Mouse (Mus musculus) hindbrain, embryonic 11.5 days (tissue): ENCODE data around the gene Mettl26. TPM values are rescaled to one million over a fixed set of nuclear protein-coding genes. Genes with fewer than 3 reads are reported as not detected.

Experiments
- ATAC-seq: fragments of 200-750 bp; cut with Nextera tagmentation; 2 replicates; pipeline ENCODE4 v1.8.0; 2017; ENCODE audit warnings: mild to moderate bottlenecking, moderate TSS enrichment, moderate library complexity; ENCODE audit not compliant: low FRiP score
- DNase-seq: peaks from one replicate; pipeline ENCODE4 v3.0.0-alpha.2; 2015; ENCODE audit warnings: low spot score
- H3K27ac ChIP-seq: fragments of 300-500 bp; sonication (generic); 2 replicates; pipeline ENCODE4 v1.5.1; 2014; ENCODE audit warnings: mild to moderate bottlenecking, low read depth, low read length
- H3K27me3 ChIP-seq: fragments of 300-500 bp; sonication (generic); 2 replicates; pipeline ENCODE4 v1.6.1; 2014; ENCODE audit warnings: mild to moderate bottlenecking, low read length, moderate library complexity, mixed read lengths; ENCODE audit not compliant: control insufficient read depth, insufficient read depth
- H3K36me3 ChIP-seq: fragments of 300-500 bp; sonication (generic); 2 replicates; pipeline ENCODE4 v1.6.1; 2014; ENCODE audit warnings: mild to moderate bottlenecking, low read length, moderate library complexity, mixed read lengths; ENCODE audit not compliant: control insufficient read depth, insufficient read depth
- H3K4me1 ChIP-seq: fragments of 300-500 bp; sonication (generic); replicated peaks from 2 replicates; pipeline ENCODE4 v1.6.1; 2014; ENCODE audit warnings: low read length, mixed read lengths; ENCODE audit not compliant: control insufficient read depth, insufficient read depth
- H3K4me2 ChIP-seq: fragments of 300-500 bp; sonication (generic); replicated peaks from 2 replicates; pipeline ENCODE4 v1.6.1; 2014; ENCODE audit warnings: mild to moderate bottlenecking, low read depth, low read length
- H3K4me3 ChIP-seq: fragments of 300-500 bp; sonication (generic); 2 replicates; pipeline ENCODE4 v1.5.1; 2014; ENCODE audit warnings: low read depth, low read length
- H3K9ac ChIP-seq: fragments of 300-500 bp; sonication (generic); 2 replicates; pipeline ENCODE4 v1.6.1; 2014; ENCODE audit warnings: low read depth, low read length
- H3K9me3 ChIP-seq: fragments of 300-500 bp; sonication (generic); 2 replicates; pipeline ENCODE4 v1.6.1; 2016; ENCODE audit warnings: low read length; ENCODE audit not compliant: control insufficient read depth
- WGBS: fragments of 180-500 bp; shearing (Covaris S2); extraction: QIAGEN DNeasy Blood & Tissue Kit; methylation state at CpG from one replicate; pipeline ENCODE4 v1.1.7; 2014; 5-methylcytosine and 5-hydroxymethylcytosine counted together
- polyA plus RNA-seq: library from polyadenylated mRNA; unstranded; fragments of >200 nt; fragmentation: Nextera tagmentation; extraction: Ambion mirVana; gene quantifications from 2 replicates; pipeline ENCODE4 v1.2.1, GENCODE M21; 2014

Mettl26 gene
- polyA plus RNA-seq, 1 experiment from 2014 or later = 53.2 TPM

DNA sequence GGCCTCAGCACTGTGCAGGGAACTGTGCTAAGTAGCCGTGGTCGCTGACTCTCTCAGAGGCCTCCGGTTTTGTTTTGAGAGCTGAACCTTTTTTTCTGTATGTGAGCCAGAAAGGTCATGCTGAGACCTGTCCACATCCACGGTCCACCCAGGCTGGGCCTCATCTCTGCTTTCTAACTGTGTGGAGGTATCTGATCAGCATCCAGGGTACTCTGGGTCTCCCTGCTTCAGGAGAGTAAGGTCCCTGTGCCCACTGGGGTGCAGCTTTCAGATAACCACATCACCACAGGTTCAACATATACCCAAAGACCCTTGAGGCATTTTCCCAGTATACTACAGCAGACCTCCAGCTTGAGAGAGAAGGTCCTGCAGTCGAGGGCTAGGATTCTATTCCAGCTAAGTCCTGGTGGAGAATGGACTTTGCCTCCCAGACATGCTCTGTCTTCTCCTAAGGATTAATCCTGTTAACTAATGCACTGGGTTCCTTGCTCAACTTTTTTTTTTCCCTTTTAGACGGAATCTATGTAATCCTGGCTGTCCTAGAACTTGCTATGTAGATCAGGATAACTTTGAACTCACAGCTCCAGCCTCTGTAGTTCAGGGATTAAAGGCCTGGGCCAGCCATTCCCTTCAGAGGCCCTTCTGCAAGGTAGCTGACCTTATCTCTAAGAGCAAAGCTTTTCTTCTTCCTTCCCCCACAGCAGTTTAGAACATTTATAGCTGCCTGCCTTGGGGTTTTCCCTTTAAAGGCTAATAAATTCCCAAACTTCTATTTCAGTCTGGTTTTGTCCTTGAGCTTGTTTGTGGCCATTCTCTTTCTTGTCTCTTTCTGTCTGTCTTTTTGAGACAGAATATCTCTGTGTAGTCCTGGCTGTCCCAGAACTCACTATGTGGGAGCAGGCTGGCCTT is 12.9 kb upstream of the Mettl26 start:
- Histone ChIP-seq H3K4me1 (peaks cover 8% of the 10 kb centered on the region), H3K4me3 (peak overlapping the region; percentile 49), H3K27me3 (no peaks in the 10 kb centered on the region), H3K9ac (peak overlapping the region; percentile 80), H3K4me2 (peak overlapping the region; percentile 89), H3K9me3 (no peaks in the 10 kb centered on the region), H3K27ac (peak overlapping the region; percentile 66), H3K36me3 (no peaks in the 10 kb centered on the region)
- DNase-seq (no peak), ATAC-seq (no peak; the same call in 1 of the 2 replicates)
- 14% methylated on average over 6 of the region's 6 CpGs for WGBS

DNA sequence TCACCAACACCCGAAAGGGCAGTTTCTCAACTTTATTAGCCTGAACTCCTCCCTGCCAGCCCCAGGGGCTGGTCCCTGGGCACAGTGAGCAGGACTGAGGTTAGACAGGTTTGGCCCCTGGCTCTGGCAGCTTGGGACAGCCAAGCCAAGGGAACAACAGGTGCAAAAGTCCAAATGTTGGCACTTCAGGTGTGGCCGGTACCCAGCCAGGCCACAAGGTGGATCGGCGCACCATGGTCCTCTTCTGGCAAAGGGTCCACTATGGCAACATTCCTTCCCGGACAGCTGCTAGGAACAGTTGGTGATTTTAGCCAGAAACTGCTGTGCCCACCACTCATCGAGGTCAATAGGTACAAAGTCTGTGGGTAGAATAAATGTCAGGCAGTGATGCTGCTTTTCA is 11.2 kb upstream of the Mettl26 start:
- no peak for DNase-seq
- H3K4me1 ChIP-seq = peaks cover 16% of the 10 kb centered on the region
- no peak overlapping the region for H3K4me2 ChIP-seq
- no peak overlapping the region for H3K9ac ChIP-seq
- 93% methylated on average over 6 of the region's 6 CpGs for whole genome bisulfite sequencing
- H3K27me3 ChIP-seq = 0 out of 2 replicates have a peak, but pooled peaks cover 2% of the 10 kb centered on the region
- H3K9me3 ChIP-seq = no peaks in the 10 kb centered on the region
- H3K36me3 ChIP-seq = no peaks in the 10 kb centered on the region
- no peak overlapping the region for H3K27ac ChIP-seq
- ATAC-seq = no peak
- H3K4me3 ChIP-seq = no peak overlapping the region

DNA sequence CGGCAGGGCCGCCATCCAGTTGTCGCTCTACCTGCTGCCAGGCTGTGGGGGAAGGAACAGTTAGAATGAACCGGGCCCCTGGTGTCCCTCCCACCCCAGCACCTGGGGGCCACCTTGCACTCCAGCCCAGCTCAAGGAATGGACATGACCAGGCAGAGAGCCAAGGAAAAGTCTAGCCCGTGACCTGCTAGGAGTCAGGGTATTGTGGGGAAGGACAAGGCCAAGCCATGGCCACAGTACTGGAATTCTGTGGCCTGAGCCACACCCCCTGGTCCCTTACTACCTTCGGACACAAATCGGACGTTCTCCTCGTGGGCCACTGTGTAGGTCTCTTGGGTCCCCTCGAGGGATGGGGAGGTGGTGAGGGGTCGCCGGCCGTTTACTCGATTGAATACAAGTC is 10.6 kb upstream of the Mettl26 start:
- H3K4me3 ChIP-seq = no peak overlapping the region
- H3K27ac ChIP-seq = no peak overlapping the region
- no peak overlapping the region for H3K4me2 ChIP-seq
- peaks cover 16% of the 10 kb centered on the region for H3K4me1 ChIP-seq
- H3K36me3 ChIP-seq = no peaks in the 10 kb centered on the region
- no peak for ATAC-seq
- 0 out of 2 replicates have a peak, but pooled peaks cover 2% of the 10 kb centered on the region for H3K27me3 ChIP-seq
- DNase-seq = no peak
- H3K9me3 ChIP-seq = no peaks in the 10 kb centered on the region
- H3K9ac ChIP-seq = no peak overlapping the region
- 87% methylated on average over 14 of the region's 14 CpGs for WGBS

DNA sequence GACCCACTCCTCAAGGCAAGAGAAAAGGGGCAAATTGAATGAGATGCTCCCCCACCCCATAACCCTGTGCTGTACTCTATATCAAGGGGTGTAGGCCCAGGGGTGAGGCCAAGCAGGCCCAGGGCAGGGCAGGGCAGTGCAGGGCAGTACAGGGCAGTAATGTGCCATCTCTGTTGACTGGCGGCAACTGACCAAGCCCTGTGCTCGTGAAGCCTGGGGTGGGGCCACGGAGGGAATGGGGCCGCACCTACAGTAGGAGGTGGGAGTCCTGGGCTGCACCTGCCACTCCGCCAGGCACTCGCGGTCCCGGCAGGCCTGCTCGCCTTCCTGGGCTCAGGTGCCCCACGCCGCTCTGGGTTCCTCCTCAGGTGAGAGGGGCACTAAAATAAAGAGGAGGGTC is 9.6 kb upstream of the Mettl26 start:
- DNase-seq (no peak), ATAC-seq (no peak)
- H3K9me3 ChIP-seq = no peaks in the 10 kb centered on the region
- H3K9ac ChIP-seq = no peak overlapping the region
- H3K27me3 ChIP-seq = 0 out of 2 replicates have a peak, but pooled peaks cover 2% of the 10 kb centered on the region
- H3K4me2 ChIP-seq = no peak overlapping the region
- 84% methylated on average over 11 of the region's 11 CpGs for WGBS
- no peaks in the 10 kb centered on the region for H3K36me3 ChIP-seq
- H3K4me1 ChIP-seq = peaks cover 14% of the 10 kb centered on the region
- no peak overlapping the region for H3K27ac ChIP-seq
- no peak overlapping the region for H3K4me3 ChIP-seq

DNA sequence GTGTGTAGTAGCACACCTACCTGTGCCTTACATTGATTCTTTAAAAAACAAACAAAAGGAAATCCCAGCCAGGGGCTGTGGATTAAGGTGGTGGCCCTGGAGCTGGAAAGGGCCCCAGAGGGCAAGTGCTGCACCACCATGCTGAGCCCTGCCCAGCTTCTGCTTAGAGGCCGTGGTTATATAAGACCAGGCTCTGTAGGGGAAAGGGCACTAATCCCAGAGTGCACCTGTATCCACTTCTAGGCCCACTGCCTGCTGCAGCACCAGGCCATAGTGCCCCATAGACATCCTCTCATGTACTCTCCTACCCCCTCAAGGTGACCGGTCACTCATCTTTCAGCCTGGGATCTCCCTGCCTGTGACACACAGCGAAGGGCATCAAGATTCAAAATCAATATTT is 8.7 kb upstream of the Mettl26 start:
- Histone ChIP-seq H3K27ac (no peak overlapping the region), H3K9ac (no peak overlapping the region), H3K4me2 (no peak overlapping the region), H3K9me3 (no peaks in the 10 kb centered on the region), H3K4me1 (peaks cover 8% of the 10 kb centered on the region), H3K36me3 (no peaks in the 10 kb centered on the region), H3K27me3 (0 out of 2 replicates have a peak, but pooled peaks cover 2% of the 10 kb centered on the region), H3K4me3 (no peak overlapping the region)
- no peak for ATAC-seq
- DNase-seq = no peak
- 91% methylated on average over 3 of the region's 3 CpGs for WGBS

DNA sequence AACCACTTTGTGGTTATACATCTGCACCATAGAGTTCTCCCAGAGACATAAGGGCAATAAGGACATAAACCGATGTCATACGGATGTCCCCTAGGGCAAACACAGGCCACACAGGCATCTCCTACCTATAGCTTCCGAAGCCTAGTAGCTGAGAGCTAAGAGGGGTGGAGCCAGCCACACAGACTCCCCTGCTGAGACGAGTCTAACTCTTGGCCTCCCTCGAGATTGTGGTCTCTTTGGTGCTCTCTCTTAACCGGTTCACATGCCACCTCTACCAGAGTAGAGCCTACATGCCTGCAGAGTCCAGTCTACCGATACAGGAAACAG is 7.4 kb upstream of the Mettl26 start:
- no peaks in the 10 kb centered on the region for H3K9me3 ChIP-seq
- WGBS = 22% methylated on average over 7 of the region's 7 CpGs
- H3K9ac ChIP-seq = no peak overlapping the region
- ATAC-seq = no peak
- H3K36me3 ChIP-seq = no peaks in the 10 kb centered on the region
- H3K27ac ChIP-seq = no peak overlapping the region; the same call in 1 of the 2 replicates
- 0 out of 2 replicates have a peak, but pooled peaks cover 2% of the 10 kb centered on the region for H3K27me3 ChIP-seq
- H3K4me3 ChIP-seq = peak overlapping the region; percentile 82; the same call in 1 of the 2 replicates
- DNase-seq = no peak
- H3K4me2 ChIP-seq = peak overlapping the region; percentile 99
- peaks cover 8% of the 10 kb centered on the region for H3K4me1 ChIP-seq

DNA sequence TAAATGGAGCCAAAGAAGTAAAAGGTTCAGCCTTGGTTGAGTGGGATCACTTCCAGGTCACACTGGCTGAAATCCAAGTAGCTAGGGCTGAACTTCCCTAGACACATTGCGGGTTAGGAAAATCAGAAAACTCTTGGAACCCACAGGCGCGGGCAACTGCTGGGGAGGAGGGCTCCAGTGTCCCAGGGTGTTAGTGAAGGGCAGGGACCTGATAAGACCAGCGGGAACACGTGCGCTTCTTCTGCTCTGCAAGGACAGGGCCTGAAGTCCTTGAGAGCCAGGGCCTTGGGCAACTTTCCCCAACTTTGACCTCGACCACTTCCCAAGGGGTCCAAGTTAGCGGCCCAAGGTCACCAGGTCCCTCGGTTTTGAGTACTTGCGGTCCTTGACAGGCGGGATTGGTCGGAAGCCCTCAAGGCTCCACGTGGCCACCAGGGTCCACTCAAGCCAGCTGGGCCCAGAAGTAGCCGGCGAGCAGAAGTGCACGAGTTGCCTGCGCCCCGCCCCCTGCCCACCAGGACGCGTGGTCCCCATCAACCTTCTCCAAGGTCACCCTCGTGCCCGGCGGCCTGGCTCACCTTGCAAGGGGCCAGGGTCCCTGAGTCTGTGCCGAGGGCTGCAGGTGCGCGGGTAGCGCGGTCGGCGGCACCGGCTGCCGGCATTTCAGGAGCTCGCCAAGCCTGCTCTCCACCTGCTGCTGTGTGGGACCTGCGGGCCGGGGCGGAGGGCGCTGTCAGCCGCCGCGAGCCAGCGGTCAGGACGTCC is 6.9 kb upstream of the Mettl26 start:
- Histone ChIP-seq H3K4me3 (peak overlapping the region; percentile 82), H3K4me1 (peaks cover 8% of the 10 kb centered on the region), H3K9ac (peak overlapping the region; percentile 70), H3K36me3 (no peaks in the 10 kb centered on the region), H3K9me3 (no peaks in the 10 kb centered on the region), H3K4me2 (peak overlapping the region; percentile 99), H3K27me3 (0 out of 2 replicates have a peak, but pooled peaks cover 2% of the 10 kb centered on the region), H3K27ac (no peak overlapping the region)
- ATAC-seq (peak; percentile 52), DNase-seq (no peak)
- WGBS = 1% methylated on average over 38 of the region's 42 CpGs

DNA sequence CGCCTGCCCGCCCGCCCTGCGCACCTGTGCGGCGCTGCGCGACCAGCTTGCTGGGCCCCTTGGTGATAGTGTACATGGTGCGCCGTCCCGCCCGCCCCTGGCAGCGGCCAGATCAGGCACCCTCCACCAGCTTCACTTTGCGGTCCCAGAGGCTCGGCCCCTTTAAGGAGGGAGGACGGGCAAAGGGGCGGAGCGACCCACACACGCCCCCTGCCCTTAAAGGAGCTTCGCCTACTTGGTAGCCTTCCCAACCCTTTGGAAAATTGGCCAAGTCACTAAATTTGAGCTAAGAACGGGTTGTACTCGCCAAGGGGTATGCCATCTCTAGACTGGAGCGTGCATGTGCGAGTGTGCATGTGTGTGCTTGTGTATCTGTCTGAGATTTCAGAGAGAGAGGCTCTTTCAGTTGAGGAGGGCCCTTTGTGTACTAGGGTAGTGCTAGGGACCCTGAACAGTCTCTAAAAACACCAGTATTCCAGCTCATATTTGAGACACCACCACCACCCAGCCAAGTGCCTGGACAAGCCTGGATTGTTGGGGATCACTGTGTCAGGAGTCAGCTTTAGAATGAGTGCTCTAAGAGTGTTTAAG is 6.2 kb upstream of the Mettl26 start, which contains the start of gene Mcrip2:
Mcrip2 (minus strand) TSS at position 164 of the 591 bp plus-strand sequence.
- H3K27ac ChIP-seq = peak within 1 kb of the TSS; percentile 25; the same call in 1 of the 2 replicates
- no peaks in the 10 kb centered on the region for H3K9me3 ChIP-seq
- DNase-seq = peak; percentile 85
- H3K4me3 ChIP-seq = peak within 1 kb of the TSS; percentile 82
- WGBS = 0% methylated on average over 22 of the region's 24 CpGs
- H3K27me3 ChIP-seq = 0 out of 2 replicates have a peak, but pooled peaks cover 2% of the 10 kb centered on the region
- no peaks in the 10 kb centered on the region for H3K36me3 ChIP-seq
- peak within 1 kb of the TSS; percentile 70 for H3K9ac ChIP-seq
- peak within 1 kb of the TSS; percentile 99 for H3K4me2 ChIP-seq
- peaks cover 8% of the 10 kb centered on the region for H3K4me1 ChIP-seq
- ATAC-seq = peak; percentile 82
